Mouse (Mus musculus): Measurements from ENCODE around the gene Tmem269. TPM values are rescaled to one million over a fixed set of nuclear protein-coding genes. Genes with fewer than 3 reads are reported as not detected.
A peak's percentile ranks its signal among the peaks of the same experiment; 100 is the strongest.

Tmem269 gene
- polyA plus RNA-seq, 1 experiment from 2014 or later, result not detected

- no peak overlapping the region for H3K4me2 ChIP-seq (ENCODE audit: low read depth)
Observed at GRCm38 (mm10) chr4:119165916-119166315, 52.1 kb downstream of the Tmem269 start.

GRCm38 (mm10) chr4:119162990-119163389 is 55.0 kb downstream of the Tmem269 start:
- Histone ChIP-seq H3K4me1 (ENCODE audit: control insufficient read depth, insufficient read depth, low read length) (no peaks in the 10 kb centered on the region), H3K27ac (ENCODE audit: low read depth, low read length) (no peak overlapping the region), H3K9me3 (ENCODE audit: control insufficient read depth, low read length) (no peaks in the 10 kb centered on the region), H3K4me2 (ENCODE audit: low read depth) (no peak overlapping the region), H3K9ac (ENCODE audit: low read length) (no peak overlapping the region), H3K36me3 (ENCODE audit: control insufficient read depth, insufficient read depth, low read length) (no peaks in the 10 kb centered on the region), H3K4me3 (ENCODE audit: low read depth, low read length) (no peak overlapping the region), H3K27me3 (ENCODE audit: control insufficient read depth, insufficient read depth, low read length) (no peaks in the 10 kb centered on the region)
- DNase-seq (ENCODE audit: low spot score) (no peak), ATAC-seq (ENCODE audit: insufficient read depth, low FRiP score, low TSS enrichment) (no peak)
- 72% methylated on average over 4 of the region's 4 CpGs for WGBS

More at GRCm38 (mm10) chr4:119165916-119166315, 52.1 kb downstream of the Tmem269 start:
- Histone ChIP-seq H3K9me3 (ENCODE audit: control insufficient read depth, low read length) (no peaks in the 10 kb centered on the region), H3K9ac (ENCODE audit: low read length) (no peak overlapping the region), H3K36me3 (ENCODE audit: control insufficient read depth, insufficient read depth, low read length) (0 out of 2 replicates have a peak, but pooled peaks cover 8% of the 10 kb centered on the region), H3K4me1 (ENCODE audit: control insufficient read depth, insufficient read depth, low read length) (no peaks in the 10 kb centered on the region), H3K4me3 (ENCODE audit: low read depth, low read length) (no peak overlapping the region), H3K27me3 (ENCODE audit: control insufficient read depth, insufficient read depth, low read length) (no peaks in the 10 kb centered on the region), H3K27ac (ENCODE audit: low read depth, low read length) (no peak overlapping the region)
- ATAC-seq (ENCODE audit: insufficient read depth, low FRiP score, low TSS enrichment), result no peak
- DNase-seq (ENCODE audit: low spot score), result no peak
- 84% methylated on average over 7 of the region's 7 CpGs for WGBS

DNA sequence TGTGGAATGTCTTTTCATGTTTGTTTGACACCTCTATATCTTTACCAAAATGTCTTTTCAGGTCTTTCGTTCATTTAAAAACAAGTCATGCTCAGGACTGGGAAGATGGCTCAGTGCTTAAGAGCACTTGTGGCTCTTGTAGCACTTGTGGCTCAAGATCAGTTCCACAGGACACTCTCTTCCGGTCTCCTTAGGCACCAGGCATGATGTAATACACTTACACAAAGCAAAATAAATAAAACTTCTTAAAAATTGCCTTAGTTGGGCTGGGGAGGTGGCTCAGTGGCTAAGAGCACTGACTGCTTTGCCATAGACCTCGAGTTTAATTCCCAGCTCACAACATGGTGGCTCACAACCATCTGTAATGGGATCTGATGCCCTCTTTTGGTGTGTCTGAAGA is 56.7 kb downstream of the Tmem269 start:
- Histone ChIP-seq H3K4me3 (ENCODE audit: low read depth, low read length) (no peak overlapping the region), H3K9ac (ENCODE audit: low read length) (no peak overlapping the region), H3K36me3 (ENCODE audit: control insufficient read depth, insufficient read depth, low read length) (no peaks in the 10 kb centered on the region), H3K27ac (ENCODE audit: low read depth, low read length) (no peak overlapping the region), H3K4me1 (ENCODE audit: control insufficient read depth, insufficient read depth, low read length) (no peaks in the 10 kb centered on the region), H3K4me2 (ENCODE audit: low read depth) (no peak overlapping the region), H3K9me3 (ENCODE audit: control insufficient read depth, low read length) (no peaks in the 10 kb centered on the region), H3K27me3 (ENCODE audit: control insufficient read depth, insufficient read depth, low read length) (no peaks in the 10 kb centered on the region)
- 77% methylated on average over 3 of the region's 3 CpGs for WGBS
- DNase-seq (ENCODE audit: low spot score) (no peak), ATAC-seq (ENCODE audit: insufficient read depth, low FRiP score, low TSS enrichment) (no peak)

- 84% methylated on average over 5 of the region's 5 CpGs for WGBS
Observed at GRCm38 (mm10) chr4:119157891-119158290, 60.1 kb downstream of the Tmem269 start.

DNA sequence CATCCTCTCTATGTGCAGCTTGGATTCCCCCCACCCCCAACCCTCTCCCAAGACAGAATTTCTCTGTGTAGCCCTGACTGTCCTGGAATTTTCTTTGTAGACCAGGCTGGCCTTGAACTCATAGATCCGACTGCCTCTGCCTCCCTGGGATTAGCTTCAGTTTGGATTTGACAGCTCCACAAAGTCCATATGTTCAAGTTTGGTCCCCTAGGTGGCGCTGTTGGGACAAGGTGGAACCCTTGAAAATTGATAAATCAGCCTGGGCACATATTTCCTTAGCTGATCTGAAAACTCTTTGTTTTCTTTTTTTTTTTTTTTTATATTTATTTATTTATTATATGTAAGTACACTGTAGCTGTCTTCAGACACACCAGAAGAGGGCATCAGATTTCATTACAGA is 60.8 kb downstream of the Tmem269 start:
- H3K27ac ChIP-seq (ENCODE audit: low read depth, low read length), result no peak overlapping the region
- H3K36me3 ChIP-seq (ENCODE audit: control insufficient read depth, insufficient read depth, low read length), result no peaks in the 10 kb centered on the region
- no peaks in the 10 kb centered on the region for H3K9me3 ChIP-seq (ENCODE audit: control insufficient read depth, low read length)
- H3K4me3 ChIP-seq (ENCODE audit: low read depth, low read length), result no peak overlapping the region
- H3K27me3 ChIP-seq (ENCODE audit: control insufficient read depth, insufficient read depth, low read length), result no peaks in the 10 kb centered on the region
- ATAC-seq (ENCODE audit: insufficient read depth, low FRiP score, low TSS enrichment), result no peak
- no peak overlapping the region for H3K9ac ChIP-seq (ENCODE audit: low read length)
- H3K4me1 ChIP-seq (ENCODE audit: control insufficient read depth, insufficient read depth, low read length), result no peaks in the 10 kb centered on the region
- H3K4me2 ChIP-seq (ENCODE audit: low read depth), result no peak overlapping the region
- peak; percentile 58 for DNase-seq (ENCODE audit: low spot score)
- 45% methylated on average over 2 of the region's 2 CpGs for WGBS

More at GRCm38 (mm10) chr4:119157891-119158290, 60.1 kb downstream of the Tmem269 start:
- Histone ChIP-seq H3K9ac (ENCODE audit: low read length) (no peak overlapping the region), H3K4me1 (ENCODE audit: control insufficient read depth, insufficient read depth, low read length) (no peaks in the 10 kb centered on the region), H3K9me3 (ENCODE audit: control insufficient read depth, low read length) (no peaks in the 10 kb centered on the region), H3K27ac (ENCODE audit: low read depth, low read length) (no peak overlapping the region), H3K27me3 (ENCODE audit: control insufficient read depth, insufficient read depth, low read length) (no peaks in the 10 kb centered on the region), H3K4me2 (ENCODE audit: low read depth) (no peak overlapping the region), H3K36me3 (ENCODE audit: control insufficient read depth, insufficient read depth, low read length) (no peaks in the 10 kb centered on the region), H3K4me3 (ENCODE audit: low read depth, low read length) (no peak overlapping the region)
- ATAC-seq (ENCODE audit: insufficient read depth, low FRiP score, low TSS enrichment), result no peak
- no peak for DNase-seq (ENCODE audit: low spot score)

Other genes with a start within 250 kb of the Tmem269 start
- gene Slc2a1, start 109.5 kb downstream of the Tmem269 start, polyA plus RNA-seq (2014; fragmentation: Nextera tagmentation; extraction: Ambion mirVana), result 151 and 162 TPM in 2 replicates
- gene Zfp691, start 44.0 kb downstream of the Tmem269 start, polyA plus RNA-seq (2014; fragmentation: Nextera tagmentation; extraction: Ambion mirVana), result 9.7 and 11.4 TPM in 2 replicates
- 6.4 and 8.2 TPM in 2 replicates for gene Ermap, start 28.2 kb downstream of the Tmem269 start, polyA plus RNA-seq (2014; fragmentation: Nextera tagmentation; extraction: Ambion mirVana)
- gene Svbp, start 22.9 kb downstream of the Tmem269 start, polyA plus RNA-seq (2014; fragmentation: Nextera tagmentation; extraction: Ambion mirVana), result 172 and 179 TPM in 2 replicates
- gene AU022252, start 14.5 kb upstream of the Tmem269 start, polyA plus RNA-seq (2014; fragmentation: Nextera tagmentation; extraction: Ambion mirVana), result 40.5 and 44.1 TPM in 2 replicates
- gene P3h1, start 14.7 kb upstream of the Tmem269 start, polyA plus RNA-seq (2014; fragmentation: Nextera tagmentation; extraction: Ambion mirVana), result 20.5 and 21.3 TPM in 2 replicates
- 0.19 TPM in 1 of 2 replicates, not detected in the other for gene Cldn19, start 37.2 kb upstream of the Tmem269 start, polyA plus RNA-seq (2014; fragmentation: Nextera tagmentation; extraction: Ambion mirVana)
- gene Ybx1, start 76.4 kb upstream of the Tmem269 start, polyA plus RNA-seq (2014; fragmentation: Nextera tagmentation; extraction: Ambion mirVana), result 1,250 and 1,284 TPM in 2 replicates
- 106 and 111 TPM in 2 replicates for gene Ppih, start 102.3 kb upstream of the Tmem269 start, polyA plus RNA-seq (2014; fragmentation: Nextera tagmentation; extraction: Ambion mirVana)
- gene Ccdc30, start 197.3 kb upstream of the Tmem269 start, polyA plus RNA-seq (2014; fragmentation: Nextera tagmentation; extraction: Ambion mirVana), result 10.6 and 13.3 TPM in 2 replicates
- gene Ppcs, start 204.2 kb upstream of the Tmem269 start, polyA plus RNA-seq (2014; fragmentation: Nextera tagmentation; extraction: Ambion mirVana), result 25.0 and 25.5 TPM in 2 replicates
- not detected in 2 replicates for gene Zmynd12, start 204.6 kb upstream of the Tmem269 start, polyA plus RNA-seq (2014; fragmentation: Nextera tagmentation; extraction: Ambion mirVana)